Comparison of ENCODE assay signal across 8 mouse cellular contexts in genomic region chr2:38997386-38998374, GRCm38 (mm10). TPM values are rescaled to one million over a fixed set of nuclear protein-coding genes. Genes with fewer than 3 reads are reported as not detected.
DNase-seq lines count a peak whose midpoint lies in the region; ATAC-seq and TF ChIP-seq lines count a peak whose summit lies in the region.

Wdr38 (plus strand) TSS chr2:38997476.

- H3K4me2 ChIP-seq in CH12.LX (ENCODE audit: insufficient read depth, low read depth, poor library complexity, severe bottlenecking) = peak within 1 kb of the TSS; percentile 67
- peak within 1 kb of the TSS; percentile 38; the same call in 1 of the 2 replicates for H3K4me2 ChIP-seq in forebrain, embryonic 11.5 days (ENCODE audit: low read depth, low read length, severe bottlenecking)
- peak within 1 kb of the TSS; percentile 70 for H3K4me2 ChIP-seq in heart, embryonic 16.5 days (ENCODE audit: low read depth, low read length)
- H3K4me2 ChIP-seq in liver, embryonic 13.5 days = peak within 1 kb of the TSS; percentile 78
- H3K4me2 ChIP-seq in stomach, embryonic 14.5 days (replicated peaks; ENCODE audit: low read depth, low read length) = peak within 1 kb of the TSS; percentile 47

- peak; percentile 99 for TF ChIP-seq RAD21 in CH12.LX (IDR thresholded peaks at IDR 0.05; ENCODE audit: low read depth, low read length)

- peak within 1 kb of the TSS; percentile 48; the same call in 1 of the 2 replicates for H3K27ac ChIP-seq in CH12.LX (ENCODE audit: insufficient read depth, low read depth)
- no peak within 1 kb of the TSS for H3K27ac ChIP-seq in forebrain, embryonic 11.5 days (ENCODE audit: low read depth, low read length)
- no peak within 1 kb of the TSS for H3K27ac ChIP-seq in heart, embryonic 16.5 days (ENCODE audit: low read length)
- peak within 1 kb of the TSS; percentile 70 for H3K27ac ChIP-seq in liver, embryonic 13.5 days
- H3K27ac ChIP-seq in stomach, embryonic 14.5 days (ENCODE audit: low read length) = peak within 1 kb of the TSS; percentile 11; the same call in 1 of the 2 replicates

- 16% methylated on average over 33 of the region's 33 CpGs for WGBS in forebrain, embryonic 11.5 days
- WGBS in heart, embryonic 16.5 days = 10% methylated on average over 33 of the region's 33 CpGs
- 9% methylated on average over 33 of the region's 33 CpGs for WGBS in liver, embryonic 13.5 days (ENCODE audit: insufficient replicate concordance)
- WGBS in stomach, embryonic 14.5 days = 14% methylated on average over 33 of the region's 33 CpGs

- H3K9me3 ChIP-seq in CH12.LX (replicated peaks; ENCODE audit: low read length) = no peaks in the 10 kb centered on the region
- no peaks in the 10 kb centered on the region for H3K9me3 ChIP-seq in forebrain, embryonic 11.5 days (ENCODE audit: control insufficient read depth, low read length)
- no peaks in the 10 kb centered on the region for H3K9me3 ChIP-seq in heart, embryonic 16.5 days (replicated peaks; ENCODE audit: control insufficient read depth, low read length)
- H3K9me3 ChIP-seq in liver, embryonic 13.5 days (replicated peaks) = no peaks in the 10 kb centered on the region
- H3K9me3 ChIP-seq in stomach, embryonic 14.5 days (ENCODE audit: control insufficient read depth, low read depth, low read length) = no peaks in the 10 kb centered on the region

- ATAC-seq in forebrain, embryonic 11.5 days (replicated peaks; ENCODE audit: low FRiP score) = peak; percentile 89
- ATAC-seq in heart, embryonic 16.5 days (replicated peaks; ENCODE audit: extremely low read depth, insufficient read depth, low FRiP score) = peak; percentile 94
- ATAC-seq in liver, embryonic 13.5 days (ENCODE audit: low read depth) = peak; percentile 85
- peak; percentile 92 for ATAC-seq in stomach, embryonic 14.5 days (ENCODE audit: insufficient number of reproducible peaks, insufficient read depth, low FRiP score, low read depth)

- H3K36me3 ChIP-seq in CH12.LX (replicated peaks in 1 of 2; ENCODE audit: control insufficient read depth in 1 of 2, insufficient read depth in 1 of 2, low read length in 1 of 2) = peaks cover 33 to 37% of the 10 kb centered on the region in 2 experiments
- peaks cover 12% of the 10 kb centered on the region; the same call in 1 of the 2 replicates for H3K36me3 ChIP-seq in forebrain, embryonic 11.5 days (ENCODE audit: control insufficient read depth, insufficient read depth, low read length)
- H3K36me3 ChIP-seq in heart, embryonic 16.5 days (ENCODE audit: control insufficient read depth, insufficient read depth) = peaks cover 23% of the 10 kb centered on the region
- peaks cover 32% of the 10 kb centered on the region for H3K36me3 ChIP-seq in liver, embryonic 13.5 days
- H3K36me3 ChIP-seq in stomach, embryonic 14.5 days (ENCODE audit: control insufficient read depth, insufficient read depth, low read length) = peaks cover 30% of the 10 kb centered on the region

- peaks cover 6 to 60% of the 10 kb centered on the region in 2 experiments for H3K4me1 ChIP-seq in CH12.LX (ENCODE audit: control insufficient read depth in 1 of 2, insufficient read depth in 2 of 2)
- peaks cover 2% of the 10 kb centered on the region for H3K4me1 ChIP-seq in forebrain, embryonic 11.5 days (replicated peaks; ENCODE audit: control insufficient read depth, insufficient read depth, low read length)
- peaks cover 10% of the 10 kb centered on the region for H3K4me1 ChIP-seq in heart, embryonic 16.5 days (ENCODE audit: control insufficient read depth, insufficient read depth, low read length)
- peaks cover 58% of the 10 kb centered on the region for H3K4me1 ChIP-seq in liver, embryonic 13.5 days (replicated peaks)
- H3K4me1 ChIP-seq in stomach, embryonic 14.5 days (ENCODE audit: control insufficient read depth, insufficient read depth, low read length) = no peaks in the 10 kb centered on the region

- TF ChIP-seq CTCF in CH12.LX (conservative IDR thresholded peaks at IDR 0.05 in 1 of 2, IDR thresholded peaks at IDR 0.05 in 1 of 2; ENCODE audit: low read depth in 2 of 2, low read length in 2 of 2) = peak; percentile 63 to 99; a peak in 3 of 4 replicates

- TF ChIP-seq EP300 in CH12.LX (IDR thresholded peaks at IDR 0.05; ENCODE audit: low read length) = no peak

- H3K9ac ChIP-seq in CH12.LX (ENCODE audit: insufficient read depth, low read depth) = peak within 1 kb of the TSS; percentile 61
- peak within 1 kb of the TSS; percentile 30 for H3K9ac ChIP-seq in forebrain, embryonic 11.5 days (ENCODE audit: low read length)
- H3K9ac ChIP-seq in heart, embryonic 16.5 days (ENCODE audit: low read length) = peak within 1 kb of the TSS; percentile 68
- H3K9ac ChIP-seq in liver, embryonic 13.5 days = peak within 1 kb of the TSS; percentile 67
- H3K9ac ChIP-seq in stomach, embryonic 14.5 days (replicated peaks; ENCODE audit: low read depth, low read length) = peak within 1 kb of the TSS; percentile 43

- H3K79me2 ChIP-seq in CH12.LX (replicated peaks; ENCODE audit: control insufficient read depth, extremely low read depth, insufficient read depth, poor library complexity, severe bottlenecking) = peaks cover 9% of the 10 kb centered on the region

- H3K27me3 ChIP-seq in CH12.LX (replicated peaks) = no peaks in the 10 kb centered on the region
- H3K27me3 ChIP-seq in forebrain, embryonic 11.5 days (ENCODE audit: control insufficient read depth, insufficient read depth, low read length) = no peaks in the 10 kb centered on the region
- H3K27me3 ChIP-seq in heart, embryonic 16.5 days (ENCODE audit: control insufficient read depth, insufficient read depth, low read length) = 0 out of 2 replicates have a peak, but pooled peaks cover 2% of the 10 kb centered on the region
- H3K27me3 ChIP-seq in liver, embryonic 13.5 days = no peaks in the 10 kb centered on the region
- no peaks in the 10 kb centered on the region for H3K27me3 ChIP-seq in stomach, embryonic 14.5 days (ENCODE audit: control insufficient read depth, insufficient read depth, low read length)

- dilution Hi-C loops in CH12.LX (cut with MboI; ENCODE audit: extremely low pct_ligation_motif_present, extremely low pct_unique_long_range_greater_than_20kb, low sequenced_read_pairs) = no loop called here

- peak; percentile 66 for TF ChIP-seq POLR2A in CH12.LX (IDR thresholded peaks at IDR 0.05; ENCODE audit: low read depth, low read length)

- in situ Hi-C loops in CH12.LX (cut with MboI; ENCODE audit: low pct_ligation_motif_present, low pct_unique_long_range_greater_than_20kb, low sequenced_read_pairs) = loop anchor here (5.0 to 10.0 kb wide), 2 partner anchors 65 to 203 kb away; partner anchors contain the start of gene Olfml2a

- DNase-seq in CH12.LX (ENCODE audit: extremely low read depth) = peak; percentile 85
- DNase-seq in c-Kit-positive CD71-negative TER-119-negative erythroid progenitor cells, embryonic 14.5 days (ENCODE audit: low read depth) = peak; percentile 82
- peak; percentile 93 for DNase-seq in forebrain, embryonic 11.5 days (ENCODE audit: low spot score)
- peak; percentile 88 to 92 for DNase-seq in kidney, postnatal 25 days
- peak; percentile 81 for DNase-seq in liver, embryonic 13.5 days
- DNase-seq in natural killer cell, adult 2 months (ENCODE audit: low spot score in 2 of 2) = peak; percentile 76 to 86

- peak within 1 kb of the TSS; percentile 56 to 76 (median 58) for H3K4me3 ChIP-seq in CH12.LX (replicated peaks in 1 of 3; ENCODE audit: low read depth in 2 of 3, low read length in 2 of 3, poor library complexity in 1 of 3)
- H3K4me3 ChIP-seq in forebrain, embryonic 11.5 days (ENCODE audit: low read depth, low read length) = peak within 1 kb of the TSS; percentile 6; the same call in 1 of the 2 replicates
- peak within 1 kb of the TSS; percentile 62 for H3K4me3 ChIP-seq in heart, embryonic 16.5 days (ENCODE audit: low read length)
- peak within 1 kb of the TSS; percentile 61 for H3K4me3 ChIP-seq in liver, embryonic 13.5 days (replicated peaks)
- H3K4me3 ChIP-seq in stomach, embryonic 14.5 days (ENCODE audit: low read depth, low read length) = peak within 1 kb of the TSS; percentile 30

TF ChIP-seq in CH12.LX, 34 proteins besides CTCF, POLR2A, EP300 and RAD21 (continues in another document):
- TF ChIP-seq MAX (IDR thresholded peaks at IDR 0.05; ENCODE audit: low read length) = peak; percentile 99
- peak; percentile 58; the same call in 1 of the 2 replicates for TF ChIP-seq TCF12 (IDR thresholded peaks at IDR 0.05; ENCODE audit: low read depth, low read length)
- no peak for TF ChIP-seq MAFK (IDR thresholded peaks at IDR 0.05; ENCODE audit: insufficient replicate concordance, low read length)
- TF ChIP-seq NELFE (IDR thresholded peaks at IDR 0.05; ENCODE audit: low read depth, low read length) = peak; percentile 74
- peak; percentile 46 for TF ChIP-seq USF1 (IDR thresholded peaks at IDR 0.05; ENCODE audit: low read depth, low read length)
- TF ChIP-seq TBP (conservative IDR thresholded peaks at IDR 0.05; ENCODE audit: low read depth, low read length) = peak; percentile 63; the same call in 1 of the 2 replicates
- TF ChIP-seq GABPA (IDR thresholded peaks at IDR 0.05; ENCODE audit: insufficient replicate concordance, low read depth, low read length) = no peak
- peak; percentile 83 for TF ChIP-seq SMC3 (IDR thresholded peaks at IDR 0.05; ENCODE audit: low read depth, low read length)
- TF ChIP-seq MYC (IDR thresholded peaks at IDR 0.05; ENCODE audit: low read depth, low read length) = peak; percentile 100
- peak; percentile 89 for TF ChIP-seq NRF1 (IDR thresholded peaks at IDR 0.05; ENCODE audit: low read depth, low read length)
- TF ChIP-seq IRF4 (IDR thresholded peaks at IDR 0.05; ENCODE audit: low read depth, low read length) = 0 out of 2 replicates have a peak, but pooled peaks have one; percentile 55
- no peak for TF ChIP-seq E2F4 (IDR thresholded peaks at IDR 0.05; ENCODE audit: insufficient replicate concordance, low read depth, low read length)
- TF ChIP-seq ZC3H11A (IDR thresholded peaks at IDR 0.05; ENCODE audit: low read depth, low read length) = peak; percentile 37; the same call in 1 of the 2 replicates
- TF ChIP-seq MEF2A (IDR thresholded peaks at IDR 0.05; ENCODE audit: borderline replicate concordance, low read depth, low read length) = peak; percentile 78
- no peak for TF ChIP-seq JUND (conservative IDR thresholded peaks at IDR 0.05; ENCODE audit: low read depth, low read length)
- peak; percentile 41; the same call in 1 of the 2 replicates for TF ChIP-seq ELF1 (IDR thresholded peaks at IDR 0.05; ENCODE audit: low read depth, low read length)
- TF ChIP-seq BHLHE40 (IDR thresholded peaks at IDR 0.05; ENCODE audit: low read depth, low read length) = peak; percentile 96

RNA-seq across cellular contexts. Expression of gene Wdr38, which starts in this region (rescaled TPM):
- total RNA-seq in CH12.LX (2012; rRNA removed) (1.0 and 1.1 TPM in 2 replicates), CH12.LX (2014; rRNA removed) (0.19 and 0.28 TPM in 2 replicates)
- polyA plus RNA-seq in CH12.LX (2012; ENCODE audit: insufficient read length, low read depth) = 0.40 and 0.63 TPM in 2 replicates
- 1.5 and 1.8 TPM in 2 replicates for polyA plus RNA-seq in forebrain, embryonic 11.5 days (2014; fragmentation: Nextera tagmentation; extraction: Ambion mirVana)
- polyA plus RNA-seq in heart, embryonic 16.5 days (2015; fragmentation: Nextera tagmentation; extraction: Ambion mirVana) = 1.2 and 1.3 TPM in 2 replicates
- 0.66 and 0.76 TPM in 2 replicates for polyA plus RNA-seq in liver, embryonic 13.5 days (2015; fragmentation: Nextera tagmentation; extraction: Ambion mirVana)
- 1.1 and 1.8 TPM in 2 replicates for polyA plus RNA-seq in stomach, embryonic 14.5 days (2014; fragmentation: Nextera tagmentation; extraction: Ambion mirVana)

Comparison
In these comparisons a context has a peak if more than half of its experiments do, and no peak if none do; other contexts are left out.
1. Peak in DNase-seq, ATAC-seq, H3K4me3 ChIP-seq, H3K27ac ChIP-seq, H3K9ac ChIP-seq and H3K4me2 ChIP-seq in liver, embryonic 13.5 days; RNA of the gene not detected or under 1 TPM.
2. H3K27ac ChIP-seq: peak in CH12.LX (single experiment) and stomach, embryonic 14.5 days (single experiment); none in forebrain, embryonic 11.5 days (single experiment) and heart, embryonic 16.5 days (single experiment).
3. H3K4me3 ChIP-seq: peak in every context shown above with its lines; median percentile 62 in heart, embryonic 16.5 days; 61 in liver, embryonic 13.5 days; 58 in CH12.LX; 30 in stomach, embryonic 14.5 days; 6 in forebrain, embryonic 11.5 days.
4. Peak in every context shown above with its lines, with median percentiles within 50 percentile points of each other: DNase-seq, H3K4me2 ChIP-seq, H3K9ac ChIP-seq and ATAC-seq.